Mouse (Mus musculus): ENCODE measurements at regions not wholly inside any gene's neighbourhood (a gene's known extent, or its start where the extent isn't known, plus 50 kb on each side); places are given as distances from the start of the nearest gene placed in this dataset.

DNA sequence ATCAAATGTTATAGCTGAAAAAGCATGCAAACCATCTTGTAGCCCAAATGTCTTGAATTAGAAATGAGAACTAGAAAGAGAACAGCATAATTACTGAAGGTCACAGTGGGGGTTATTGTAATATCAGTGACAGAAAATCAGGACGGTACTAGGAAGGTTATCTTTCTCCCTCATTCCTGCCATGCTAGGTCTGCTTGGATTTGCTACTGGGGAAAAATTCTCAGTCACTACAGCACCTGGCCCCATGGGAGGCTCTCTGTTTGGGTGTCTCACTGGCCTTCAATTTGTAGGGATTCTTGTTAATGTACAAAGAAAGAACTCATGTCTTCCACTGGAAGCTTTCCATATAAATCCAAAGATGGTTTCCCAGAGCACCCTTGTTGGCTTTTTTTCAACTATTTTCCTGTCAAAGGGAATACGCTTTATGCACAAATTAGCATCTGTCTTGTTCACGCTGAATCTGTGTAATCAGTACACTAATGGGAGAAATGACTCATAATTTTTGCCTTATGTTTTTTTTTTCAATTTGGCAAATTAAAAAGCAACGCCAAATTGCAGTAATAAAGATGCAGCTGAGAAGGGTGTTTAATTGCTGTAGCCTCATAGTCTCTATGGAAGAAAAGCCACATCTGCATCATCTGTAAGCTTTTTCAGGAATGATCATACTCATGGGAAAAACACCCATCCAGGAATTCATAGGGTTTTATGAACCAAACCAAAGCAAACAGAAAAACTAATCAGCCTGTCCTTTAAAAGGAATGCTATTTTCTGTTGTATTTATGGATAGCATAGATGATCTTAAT is 290.2 kb upstream of the Arhgef26 start:
- no peak for DNase-seq (ENCODE audit: low spot score in 2 of 2)

DNA sequence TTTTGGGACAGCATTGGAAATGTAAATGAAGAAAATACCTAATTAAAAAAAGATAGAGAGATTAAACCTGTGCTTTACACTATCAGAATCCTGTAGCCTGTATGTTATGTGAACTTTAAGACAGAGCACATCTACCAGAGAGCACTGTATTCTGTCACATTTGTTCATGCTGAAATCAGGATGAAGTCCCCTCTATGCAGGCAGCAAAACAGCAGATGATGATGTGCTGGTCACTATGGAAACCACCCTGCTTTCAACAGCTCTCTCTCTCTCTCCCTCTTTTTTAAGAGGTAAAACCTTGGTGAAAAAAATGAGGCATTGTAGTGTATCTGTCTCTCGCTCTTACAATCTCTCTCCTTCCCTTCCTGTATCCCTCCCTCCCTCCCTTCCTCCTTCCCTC is 283.9 kb upstream of the Arhgef26 start:
- no peak for DNase-seq (ENCODE audit: low spot score in 2 of 2)

DNA sequence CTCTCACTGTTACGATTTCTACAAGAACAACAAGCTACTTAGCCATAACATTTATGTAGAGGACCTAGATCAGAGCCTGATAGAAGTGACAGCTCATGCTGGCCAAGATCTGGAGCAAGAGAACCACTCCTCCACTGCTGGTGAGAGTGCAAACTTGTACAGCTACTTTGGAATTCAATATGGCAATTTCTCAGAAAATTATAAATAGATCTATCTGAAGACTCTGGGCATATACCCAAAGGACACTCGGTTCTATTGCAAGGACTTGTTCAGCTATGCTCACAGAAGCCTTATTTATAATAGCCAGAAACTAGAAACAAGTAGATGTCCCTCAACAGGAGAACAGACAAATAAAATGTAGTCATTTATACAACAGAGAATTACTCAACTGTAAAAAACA is 259.6 kb upstream of the Arhgef26 start:
- DNase-seq (ENCODE audit: low spot score in 2 of 2): peak; percentile 16 to 17

DNA sequence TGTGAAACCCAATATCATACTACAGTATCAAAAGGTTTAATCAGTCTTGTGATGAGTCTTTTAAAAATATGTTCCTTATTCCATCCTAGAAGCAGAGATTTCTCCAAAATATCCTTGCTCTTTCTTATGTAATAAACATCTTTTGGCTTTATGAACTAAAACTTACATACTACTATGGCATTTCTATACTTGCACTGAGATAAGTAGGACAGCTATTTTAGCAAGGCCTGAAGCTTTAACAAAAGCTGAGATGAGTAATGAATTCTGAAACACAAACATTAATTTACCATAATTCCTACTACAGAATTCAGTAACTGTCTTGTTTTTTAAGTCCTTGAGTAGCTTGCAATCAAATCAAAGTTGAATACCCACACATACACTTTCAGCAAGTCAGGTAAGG is 252.6 kb upstream of the Arhgef26 start:
- no peak for DNase-seq (ENCODE audit: low spot score in 2 of 2)

DNA sequence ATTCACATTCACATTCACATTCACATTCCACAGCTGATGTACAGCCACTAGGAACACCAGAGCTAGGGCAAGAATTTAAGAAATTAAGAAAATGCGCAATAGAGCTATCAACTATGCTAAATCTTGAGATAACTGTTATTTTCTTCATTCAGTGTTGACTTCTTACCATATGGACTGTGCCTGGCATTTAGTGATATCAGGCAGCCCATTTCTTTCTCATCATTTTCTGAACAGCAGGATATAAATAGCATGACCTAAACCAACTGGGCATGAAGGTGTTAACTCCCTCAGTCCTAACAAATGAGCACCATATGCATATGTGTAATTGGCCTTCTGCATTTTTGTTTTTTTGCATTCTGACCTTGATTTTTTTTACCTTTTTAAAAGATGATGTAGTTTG is 250.9 kb upstream of the Arhgef26 start:
- no peak for DNase-seq (ENCODE audit: low spot score in 2 of 2)

DNA sequence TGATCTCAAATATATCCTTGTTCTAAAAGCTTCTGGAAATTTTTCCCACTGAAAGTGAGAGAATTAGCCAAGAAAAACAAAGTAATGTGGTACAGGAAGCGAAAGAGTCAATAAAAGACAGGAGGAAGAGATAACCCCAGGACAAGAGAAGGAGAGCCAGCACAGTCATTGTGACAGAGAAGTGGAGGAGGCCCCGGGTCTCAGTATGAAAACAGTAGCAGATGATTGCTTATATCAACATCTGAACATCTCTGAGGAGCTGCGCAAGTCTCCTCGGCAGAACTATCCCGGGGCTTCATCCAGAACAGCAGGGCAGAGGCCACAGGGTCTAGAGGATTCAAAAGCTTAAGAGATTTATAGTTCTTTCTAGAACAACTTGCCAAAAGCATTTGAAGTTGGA is 235.0 kb upstream of the Arhgef26 start:
- DNase-seq (ENCODE audit: low spot score in 2 of 2): no peak

DNA sequence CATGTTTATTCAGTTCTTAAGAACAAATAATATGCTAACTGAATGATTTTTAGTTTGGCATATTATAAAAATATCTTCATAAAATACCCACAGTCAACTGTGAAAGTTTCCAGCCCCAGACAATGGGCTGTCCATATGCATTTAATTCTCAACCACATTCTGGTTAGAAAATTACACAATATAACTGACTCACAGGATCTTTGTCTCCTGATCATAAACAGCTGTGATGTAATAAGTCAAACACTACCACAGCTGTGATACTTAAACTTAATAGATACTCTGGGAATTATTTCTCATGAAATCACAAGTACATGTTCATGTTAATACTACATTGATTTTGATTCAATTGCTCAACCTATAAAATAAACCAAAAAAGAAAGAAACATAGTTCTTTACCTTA is 234.3 kb upstream of the Arhgef26 start:
- no peak for DNase-seq (ENCODE audit: low spot score in 2 of 2)

DNA sequence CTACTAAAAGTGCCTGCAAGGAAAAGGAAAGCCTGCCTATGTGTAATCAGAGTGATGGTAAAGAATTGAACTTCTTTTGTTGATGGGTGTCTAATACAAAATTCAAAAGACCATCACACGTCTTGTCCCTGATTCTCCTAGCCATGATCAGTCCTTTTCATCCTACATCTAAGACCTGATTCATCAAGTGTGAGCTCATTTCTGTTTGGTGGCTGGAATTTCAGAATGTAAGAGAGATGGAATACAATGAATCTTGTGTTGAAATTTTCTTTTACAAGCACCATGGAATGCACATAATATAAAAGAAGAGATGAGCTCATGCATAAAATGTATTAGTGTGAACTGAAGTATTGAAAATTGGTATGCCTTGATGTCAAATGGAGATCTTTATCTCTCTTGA is 233.6 kb upstream of the Arhgef26 start:
- no peak for DNase-seq (ENCODE audit: low spot score in 2 of 2)

DNA sequence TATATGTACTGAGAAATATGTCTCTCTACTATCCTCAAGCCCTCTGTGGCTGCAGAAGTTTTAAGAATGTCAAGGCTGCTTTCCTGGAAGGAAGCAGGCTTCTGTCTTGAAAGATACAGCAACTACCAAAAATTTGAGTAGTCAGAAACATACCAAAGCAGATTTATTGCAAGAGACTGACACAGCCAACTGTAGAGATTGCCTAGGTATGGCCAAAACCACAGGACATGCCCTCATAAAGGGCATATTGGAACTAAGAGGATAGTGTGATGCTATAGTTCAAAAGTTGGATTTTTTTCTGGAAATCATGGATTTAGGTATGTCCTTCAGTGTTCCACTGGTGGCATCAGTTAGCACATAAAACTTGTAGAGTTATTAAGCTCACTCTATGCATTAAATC is 230.8 kb upstream of the Arhgef26 start:
- no peak for DNase-seq (ENCODE audit: low spot score in 2 of 2)
